ENCODE assay signal across 8 mouse cellular contexts in genomic region chr5:66675983-66676382, GRCm38 (mm10). TPM values are rescaled to one million over a fixed set of nuclear protein-coding genes. Genes with fewer than 3 reads are reported as not detected.
A peak's percentile ranks its signal among the peaks of the same experiment; 100 is the strongest.
DNase-seq lines count a peak whose midpoint lies in the region; ATAC-seq lines count a peak whose summit lies in the region.

Gene Uchl1 (plus strand): TSS chr5:66676091.

- peak within 1 kb of the TSS; percentile 79 for H3K4me2 ChIP-seq in hindbrain, embryonic 15.5 days

- peaks cover 51% of the 10 kb centered on the region for H3K4me1 ChIP-seq in hindbrain, embryonic 15.5 days (replicated peaks)

- DNase-seq in R1 (ENCODE audit: low read depth, low spot score): peak; percentile 97
- peak; percentile 96 to 98 for DNase-seq in cerebellum, postnatal 10 days
- peak; percentile 90 to 92 for DNase-seq in frontal cortex, postnatal 25 days (ENCODE audit: low spot score in 2 of 2)
- peak; percentile 92 to 93 for DNase-seq in layer of hippocampus, postnatal 36 days
- DNase-seq in lung, postnatal 14 days: peak; percentile 37
- DNase-seq in right cerebral cortex, adult 2 months (ENCODE audit: low spot score in 2 of 2): peak; percentile 93 to 98
- peak; percentile 56 for DNase-seq in urinary bladder, postnatal 14 days (ENCODE audit: low spot score)

- peak within 1 kb of the TSS; percentile 88 for H3K27ac ChIP-seq in hindbrain, embryonic 15.5 days (replicated peaks)

- peak within 1 kb of the TSS; percentile 93 for H3K9ac ChIP-seq in hindbrain, embryonic 15.5 days

- H3K27me3 ChIP-seq in hindbrain, embryonic 15.5 days: no peaks in the 10 kb centered on the region

- WGBS in hindbrain, embryonic 15.5 days: under 1% methylated on average over 20 of the region's 20 CpGs

- peak within 1 kb of the TSS; percentile 91 for H3K4me3 ChIP-seq in hindbrain, embryonic 15.5 days

- peaks cover 9% of the 10 kb centered on the region for H3K36me3 ChIP-seq in hindbrain, embryonic 15.5 days

- ATAC-seq in hindbrain, embryonic 15.5 days (ENCODE audit: low FRiP score, low read depth): peak; percentile 91

- no peaks in the 10 kb centered on the region for H3K9me3 ChIP-seq in hindbrain, embryonic 15.5 days

RNA-seq across cellular contexts. Expression of gene Uchl1, which starts in this region (rescaled TPM):
- 1,684 and 1,722 TPM in 2 replicates for polyA plus RNA-seq in hindbrain, embryonic 15.5 days (2015; fragmentation: Nextera tagmentation; extraction: Ambion mirVana)
- total RNA-seq in layer of hippocampus, postnatal 36 days (2021): 100 to 1,000 TPM; 825 to 952 TPM

Comparison
In these comparisons a context has a peak if more than half of its experiments do, and no peak if none do; other contexts are left out.
1. Peak in every context shown above with its lines: DNase-seq, ATAC-seq, H3K4me3 ChIP-seq and H3K27ac ChIP-seq.
2. DNase-seq: peak in every context shown above with its lines; median percentile 97 in R1; 97 in cerebellum, postnatal 10 days; 96 in right cerebral cortex, adult 2 months; 92 in layer of hippocampus, postnatal 36 days; 91 in frontal cortex, postnatal 25 days; 56 in urinary bladder, postnatal 14 days; 37 in lung, postnatal 14 days.